Mouse (Mus musculus): ENCODE data around the gene Prcc. TPM values are rescaled to one million over a fixed set of nuclear protein-coding genes. Genes with fewer than 3 reads are reported as not detected.
"Not testable (repeated sequence)": the region's sequence is repeated elsewhere in the genome, so short reads cannot be mapped to it uniquely, and the experiment has no call there.

Prcc gene
- polyA plus RNA-seq, 1 experiment: 38.8 TPM

- no peak for DNase-seq (ENCODE audit: extremely low spot score in 1 of 2, low spot score in 1 of 2)
These were observed 36.3 kb downstream of the Prcc start for GRCm38 (mm10) chr3:87849117-87849516.

- DNase-seq (ENCODE audit: extremely low spot score in 1 of 2, low spot score in 1 of 2): no peak
These were observed 37.7 kb downstream of the Prcc start for GRCm38 (mm10) chr3:87847680-87848079.

- DNase-seq (ENCODE audit: extremely low spot score in 1 of 2, low spot score in 1 of 2): no peak
These were observed 38.7 kb downstream of the Prcc start, which contains the start of gene Sh2d2a for GRCm38 (mm10) chr3:87846650-87847110. Gene Sh2d2a, plus strand, starts transcription at chr3:87846755.

- DNase-seq (ENCODE audit: extremely low spot score in 1 of 2, low spot score in 1 of 2): no peak
These were observed 39.2 kb downstream of the Prcc start for GRCm38 (mm10) chr3:87846186-87846585.

GRCm38 (mm10) chr3:87844981-87845380 is 40.4 kb downstream of the Prcc start:
- DNase-seq (ENCODE audit: extremely low spot score in 1 of 2, low spot score in 1 of 2): no peak

GRCm38 (mm10) chr3:87840858-87841257 is 44.5 kb downstream of the Prcc start:
- no peak for DNase-seq (ENCODE audit: extremely low spot score in 1 of 2, low spot score in 1 of 2)

GRCm38 (mm10) chr3:87838622-87839021 is 46.8 kb downstream of the Prcc start:
- peak in 1 of 2 experiments; percentile 88 for DNase-seq (ENCODE audit: extremely low spot score in 1 of 2, low spot score in 1 of 2)

- no peak for DNase-seq (ENCODE audit: extremely low spot score in 1 of 2, low spot score in 1 of 2)
These were observed 51.9 kb downstream of the Prcc start for GRCm38 (mm10) chr3:87833482-87833881.

- no peak for DNase-seq (ENCODE audit: extremely low spot score in 1 of 2, low spot score in 1 of 2)
These were observed 53.1 kb downstream of the Prcc start for GRCm38 (mm10) chr3:87832109-87832859.

GRCm38 (mm10) chr3:87829025-87829424 is 56.4 kb downstream of the Prcc start:
- no peak for DNase-seq (ENCODE audit: extremely low spot score in 1 of 2, low spot score in 1 of 2)

- DNase-seq (ENCODE audit: extremely low spot score in 1 of 2, low spot score in 1 of 2): no peak
These were observed 57.0 kb downstream of the Prcc start for GRCm38 (mm10) chr3:87828435-87828834.

- not testable (repeated sequence) for DNase-seq (ENCODE audit: extremely low spot score in 1 of 2, low spot score in 1 of 2)
These were observed 61.2 kb downstream of the Prcc start, which contains the start of gene Pear1 for GRCm38 (mm10) chr3:87824206-87824605. Gene Pear1, minus strand, starts transcription at chr3:87824306.

- no peak for DNase-seq (ENCODE audit: extremely low spot score in 1 of 2, low spot score in 1 of 2)
These were observed 67.2 kb downstream of the Prcc start for GRCm38 (mm10) chr3:87818226-87818625.

GRCm38 (mm10) chr3:87816646-87817093 is 68.7 kb downstream of the Prcc start:
- peak; percentile 20 to 87 for DNase-seq (ENCODE audit: extremely low spot score in 1 of 2, low spot score in 1 of 2)

- DNase-seq (ENCODE audit: extremely low spot score in 1 of 2, low spot score in 1 of 2): no peak
These were observed 69.2 kb downstream of the Prcc start for GRCm38 (mm10) chr3:87816166-87816565.

GRCm38 (mm10) chr3:87812873-87813272 is 72.5 kb downstream of the Prcc start:
- no peak for DNase-seq (ENCODE audit: extremely low spot score in 1 of 2, low spot score in 1 of 2)

- DNase-seq (ENCODE audit: extremely low spot score in 1 of 2, low spot score in 1 of 2): no peak
These were observed 73.0 kb downstream of the Prcc start for GRCm38 (mm10) chr3:87812413-87812812.

GRCm38 (mm10) chr3:87811297-87811696 is 74.1 kb downstream of the Prcc start:
- no peak for DNase-seq (ENCODE audit: extremely low spot score in 1 of 2, low spot score in 1 of 2)

GRCm38 (mm10) chr3:87809322-87809962 is 76.0 kb downstream of the Prcc start:
- no peak for DNase-seq (ENCODE audit: extremely low spot score in 1 of 2, low spot score in 1 of 2)
